Mouse (Mus musculus): Measurements from ENCODE around the gene Oxsr1. TPM values are rescaled to one million over a fixed set of nuclear protein-coding genes. Genes with fewer than 3 reads are reported as not detected.

Oxsr1 gene
- total and polyA plus RNA-seq, 2 experiments from 2014 or later: 8.8 to 57.5 TPM

DNA sequence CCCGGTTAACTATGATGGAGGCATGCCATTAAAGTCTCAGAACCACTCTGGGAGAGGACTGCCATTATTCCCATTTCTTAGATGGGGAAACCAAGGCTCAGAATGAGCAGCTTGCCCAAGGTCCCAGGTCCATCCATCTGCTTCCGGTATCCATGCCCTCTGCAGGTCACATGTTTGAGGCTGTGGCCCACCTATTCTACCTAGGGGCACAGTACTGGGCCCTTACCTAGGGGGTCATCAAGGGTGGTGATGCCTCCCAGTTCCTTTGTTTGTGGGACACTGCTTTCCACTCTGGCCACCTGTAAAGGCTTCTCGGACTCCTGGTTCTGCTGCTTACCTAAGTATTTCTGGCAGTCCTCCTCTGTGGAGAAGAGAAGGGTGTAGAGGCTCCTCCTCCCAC lies 16.1 kb upstream of the Oxsr1 start:
- Histone ChIP-seq H3K36me3 (ENCODE audit: insufficient read depth) (peaks cover 1% of the 10 kb centered on the region), H3K27me3 (ENCODE audit: insufficient read depth, low read length) (no peaks in the 10 kb centered on the region), H3K9ac (no peak overlapping the region), H3K4me3 (ENCODE audit: low read depth, low read length) (no peak overlapping the region), H3K9me3 (ENCODE audit: low read length) (no peaks in the 10 kb centered on the region), H3K4me1 (ENCODE audit: insufficient read depth) (peaks cover 15% of the 10 kb centered on the region), H3K4me2 (ENCODE audit: low read depth) (no peak overlapping the region), H3K27ac (ENCODE audit: low read depth, low read length) (no peak overlapping the region)
- DNase-seq: no peak
- ATAC-seq: no peak
- 91% methylated on average over 3 of the region's 3 CpGs for WGBS
- no peak for TF ChIP-seq CTCF (IDR thresholded peaks at IDR 0.05; ENCODE audit: low read depth)

DNA sequence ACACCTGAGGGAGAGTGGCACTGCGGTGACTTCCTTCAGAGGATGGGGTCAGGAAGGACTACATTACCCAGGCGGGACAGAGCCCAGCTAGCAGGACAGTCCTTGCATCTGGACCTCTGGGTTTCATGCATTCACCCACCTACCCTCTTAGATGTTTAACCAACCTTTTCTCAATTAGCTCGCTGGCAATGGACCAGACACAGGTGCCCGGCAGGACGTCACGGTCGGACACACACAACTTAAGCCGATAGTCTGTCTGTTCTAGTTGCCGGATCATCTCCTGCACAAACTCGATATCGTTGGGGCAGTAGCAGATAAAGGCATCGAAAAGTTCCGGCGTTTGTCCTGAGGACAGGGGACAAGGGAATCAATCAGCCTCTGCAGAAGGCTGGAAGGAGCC lies 15.6 kb upstream of the Oxsr1 start:
- no peaks in the 10 kb centered on the region for H3K9me3 ChIP-seq (ENCODE audit: low read length)
- 91% methylated on average over 14 of the region's 14 CpGs for WGBS

GRCm38 (mm10) chr9:119335571-119335970 lies 13.3 kb upstream of the Oxsr1 start:
- ATAC-seq: no peak
- no peaks in the 10 kb centered on the region for H3K36me3 ChIP-seq (ENCODE audit: insufficient read depth)
- no peak overlapping the region for H3K4me3 ChIP-seq (ENCODE audit: low read depth, low read length)

More for the DNA sequence above, 15.6 kb upstream of the Oxsr1 start:
- no peaks in the 10 kb centered on the region for H3K27me3 ChIP-seq (ENCODE audit: insufficient read depth, low read length)
- H3K4me1 ChIP-seq (ENCODE audit: insufficient read depth): peaks cover 15% of the 10 kb centered on the region
- DNase-seq: no peak
- no peak for ATAC-seq
- no peak for TF ChIP-seq CTCF (IDR thresholded peaks at IDR 0.05; ENCODE audit: low read depth)
- H3K4me2 ChIP-seq (ENCODE audit: low read depth): no peak overlapping the region
- no peak overlapping the region for H3K9ac ChIP-seq
- no peaks in the 10 kb centered on the region for H3K36me3 ChIP-seq (ENCODE audit: insufficient read depth)
- H3K4me3 ChIP-seq (ENCODE audit: low read depth, low read length): no peak overlapping the region
- no peak overlapping the region for H3K27ac ChIP-seq (ENCODE audit: low read depth, low read length)

GRCm38 (mm10) chr9:119334834-119335233 lies 12.6 kb upstream of the Oxsr1 start:
- H3K4me3 ChIP-seq (ENCODE audit: low read depth, low read length): no peak overlapping the region
- no peak for TF ChIP-seq CTCF (IDR thresholded peaks at IDR 0.05; ENCODE audit: low read depth)
- no peak overlapping the region for H3K27ac ChIP-seq (ENCODE audit: low read depth, low read length)
- no peaks in the 10 kb centered on the region for H3K36me3 ChIP-seq (ENCODE audit: insufficient read depth)
- H3K4me1 ChIP-seq (ENCODE audit: insufficient read depth): 0 out of 2 replicates have a peak, but pooled peaks cover 2% of the 10 kb centered on the region
- WGBS: 90% methylated on average over 2 of the region's 2 CpGs
- no peak overlapping the region for H3K9ac ChIP-seq
- no peaks in the 10 kb centered on the region for H3K9me3 ChIP-seq (ENCODE audit: low read length)
- H3K4me2 ChIP-seq (ENCODE audit: low read depth): no peak overlapping the region
- no peak for ATAC-seq
- DNase-seq: no peak
- no peaks in the 10 kb centered on the region for H3K27me3 ChIP-seq (ENCODE audit: insufficient read depth, low read length)

More at GRCm38 (mm10) chr9:119335571-119335970, 13.3 kb upstream of the Oxsr1 start:
- DNase-seq: no peak
- H3K4me2 ChIP-seq (ENCODE audit: low read depth): no peak overlapping the region
- H3K27me3 ChIP-seq (ENCODE audit: insufficient read depth, low read length): no peaks in the 10 kb centered on the region
- TF ChIP-seq CTCF (IDR thresholded peaks at IDR 0.05; ENCODE audit: low read depth): no peak
- H3K9me3 ChIP-seq (ENCODE audit: low read length): no peaks in the 10 kb centered on the region
- 74% methylated on average over 4 of the region's 4 CpGs for WGBS
- 0 out of 2 replicates have a peak, but pooled peaks cover 7% of the 10 kb centered on the region for H3K4me1 ChIP-seq (ENCODE audit: insufficient read depth)
- H3K9ac ChIP-seq: no peak overlapping the region
- H3K27ac ChIP-seq (ENCODE audit: low read depth, low read length): no peak overlapping the region

GRCm38 (mm10) chr9:119334324-119334723 lies 12.1 kb upstream of the Oxsr1 start:
- no peak overlapping the region for H3K4me2 ChIP-seq (ENCODE audit: low read depth)
- 66% methylated on average over 10 of the region's 10 CpGs for WGBS
- no peak for ATAC-seq
- no peaks in the 10 kb centered on the region for H3K4me1 ChIP-seq (ENCODE audit: insufficient read depth)
- no peaks in the 10 kb centered on the region for H3K9me3 ChIP-seq (ENCODE audit: low read length)
- no peak overlapping the region for H3K4me3 ChIP-seq (ENCODE audit: low read depth, low read length)
- H3K27ac ChIP-seq (ENCODE audit: low read depth, low read length): no peak overlapping the region
- no peaks in the 10 kb centered on the region for H3K36me3 ChIP-seq (ENCODE audit: insufficient read depth)
- TF ChIP-seq CTCF (IDR thresholded peaks at IDR 0.05; ENCODE audit: low read depth): no peak
- no peaks in the 10 kb centered on the region for H3K27me3 ChIP-seq (ENCODE audit: insufficient read depth, low read length)
- DNase-seq: no peak
- no peak overlapping the region for H3K9ac ChIP-seq

DNA sequence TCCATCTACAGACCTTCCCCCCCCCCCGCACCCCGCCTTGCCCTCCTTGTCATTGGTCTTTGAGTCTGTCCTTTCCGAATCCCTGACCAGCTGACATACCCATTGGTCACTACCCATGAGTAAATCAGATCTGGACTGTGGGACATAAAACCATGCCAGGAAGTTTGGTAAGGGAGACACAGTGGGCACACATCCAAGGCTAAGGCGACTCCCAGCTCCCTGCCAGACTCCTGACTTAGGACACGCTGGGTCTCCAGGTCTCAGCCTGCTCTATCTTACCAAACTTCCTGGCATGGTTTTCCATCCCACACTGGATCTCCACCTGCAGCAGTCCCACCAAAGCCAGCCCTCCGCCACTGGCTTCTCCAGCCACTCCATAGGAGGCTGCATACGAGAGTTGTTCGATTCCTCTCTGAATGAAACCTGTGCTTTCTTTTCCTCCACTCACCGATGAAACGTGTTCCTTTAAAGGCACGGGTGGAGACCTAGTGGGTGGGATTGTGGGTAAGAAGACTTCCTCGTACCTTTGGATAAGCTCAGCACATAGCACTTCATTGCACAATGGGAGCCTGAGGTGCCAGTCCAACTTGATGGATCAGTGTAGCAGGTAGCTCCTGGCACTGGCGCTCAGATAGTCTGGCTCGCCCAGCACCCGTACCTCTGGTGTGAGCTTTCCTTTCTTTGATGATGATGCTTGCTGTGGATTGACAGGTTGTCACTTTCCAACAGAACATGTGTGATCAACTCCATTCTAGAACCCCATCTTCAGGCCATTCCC lies 8.1 kb upstream of the Oxsr1 start:
- no peak overlapping the region for H3K4me2 ChIP-seq (ENCODE audit: low read depth)
- 93% methylated on average over 15 of the region's 15 CpGs for WGBS
- TF ChIP-seq CTCF (IDR thresholded peaks at IDR 0.05; ENCODE audit: low read depth): no peak
- no peak overlapping the region for H3K4me3 ChIP-seq (ENCODE audit: low read depth, low read length)
- DNase-seq (no peak), ATAC-seq (no peak)
- no peaks in the 10 kb centered on the region for H3K4me1 ChIP-seq (ENCODE audit: insufficient read depth)
- H3K9me3 ChIP-seq (ENCODE audit: low read length): no peaks in the 10 kb centered on the region
- no peak overlapping the region for H3K27ac ChIP-seq (ENCODE audit: low read depth, low read length)
- no peaks in the 10 kb centered on the region for H3K36me3 ChIP-seq (ENCODE audit: insufficient read depth)
- no peak overlapping the region for H3K9ac ChIP-seq
- no peaks in the 10 kb centered on the region for H3K27me3 ChIP-seq (ENCODE audit: insufficient read depth, low read length)

DNA sequence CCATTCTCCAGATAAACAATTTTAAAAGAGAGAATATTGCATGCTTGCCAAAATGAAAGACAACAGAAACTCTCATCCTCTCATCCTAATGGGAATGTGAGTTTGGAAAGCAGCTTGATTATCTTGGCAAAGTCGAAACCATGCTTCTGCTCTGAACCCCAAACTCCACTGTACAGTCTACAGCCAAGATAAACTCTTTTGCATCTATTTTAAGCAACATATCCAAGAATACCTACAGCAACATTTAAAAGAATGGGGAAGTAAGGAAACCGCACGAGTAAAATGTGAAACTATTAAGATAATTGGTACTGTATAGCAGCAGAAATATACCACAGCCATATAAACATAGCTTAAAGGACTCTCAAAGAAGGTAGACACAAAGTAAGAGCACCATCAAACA lies 6.3 kb upstream of the Oxsr1 start:
- ATAC-seq (no peak), DNase-seq (no peak)
- Histone ChIP-seq H3K4me3 (ENCODE audit: low read depth, low read length) (no peak overlapping the region), H3K36me3 (ENCODE audit: insufficient read depth) (no peaks in the 10 kb centered on the region), H3K9ac (no peak overlapping the region), H3K4me1 (ENCODE audit: insufficient read depth) (no peaks in the 10 kb centered on the region), H3K9me3 (ENCODE audit: low read length) (no peaks in the 10 kb centered on the region), H3K4me2 (ENCODE audit: low read depth) (no peak overlapping the region), H3K27ac (ENCODE audit: low read depth, low read length) (no peak overlapping the region), H3K27me3 (ENCODE audit: insufficient read depth, low read length) (no peaks in the 10 kb centered on the region)
- no peak for TF ChIP-seq CTCF (IDR thresholded peaks at IDR 0.05; ENCODE audit: low read depth)
- 85% methylated on average over 3 of the region's 3 CpGs for WGBS

Measured in forebrain, postnatal 0 days (tissue).